Mouse (Mus musculus): Measurements from ENCODE around the gene Rnf25.

- TF ChIP-seq CTCF (IDR thresholded peaks at IDR 0.05; ENCODE audit: low read depth, low read length) (no peak), POLR2A (IDR thresholded peaks at IDR 0.05; ENCODE audit: borderline replicate concordance, low read depth, low read length) (no peak)
Measured at GRCm38 (mm10) chr1:74559061-74559460, 42.1 kb downstream of the Rnf25 start.

Data from bone marrow macrophage, adult 2 months (primary cell).